Mouse (Mus musculus) urinary bladder, postnatal 14 days (tissue): Measurements from ENCODE around the gene Zfp975.
"Not testable (repeated sequence)": the region's sequence is repeated elsewhere in the genome, so short reads cannot be mapped to it uniquely, and the experiment has no call there.

Experiments
- DNase-seq: peaks from one replicate; pipeline ENCODE4 v3.0.0; 2021; ENCODE audit warnings: low spot score

The Zfp975 gene

DNA sequence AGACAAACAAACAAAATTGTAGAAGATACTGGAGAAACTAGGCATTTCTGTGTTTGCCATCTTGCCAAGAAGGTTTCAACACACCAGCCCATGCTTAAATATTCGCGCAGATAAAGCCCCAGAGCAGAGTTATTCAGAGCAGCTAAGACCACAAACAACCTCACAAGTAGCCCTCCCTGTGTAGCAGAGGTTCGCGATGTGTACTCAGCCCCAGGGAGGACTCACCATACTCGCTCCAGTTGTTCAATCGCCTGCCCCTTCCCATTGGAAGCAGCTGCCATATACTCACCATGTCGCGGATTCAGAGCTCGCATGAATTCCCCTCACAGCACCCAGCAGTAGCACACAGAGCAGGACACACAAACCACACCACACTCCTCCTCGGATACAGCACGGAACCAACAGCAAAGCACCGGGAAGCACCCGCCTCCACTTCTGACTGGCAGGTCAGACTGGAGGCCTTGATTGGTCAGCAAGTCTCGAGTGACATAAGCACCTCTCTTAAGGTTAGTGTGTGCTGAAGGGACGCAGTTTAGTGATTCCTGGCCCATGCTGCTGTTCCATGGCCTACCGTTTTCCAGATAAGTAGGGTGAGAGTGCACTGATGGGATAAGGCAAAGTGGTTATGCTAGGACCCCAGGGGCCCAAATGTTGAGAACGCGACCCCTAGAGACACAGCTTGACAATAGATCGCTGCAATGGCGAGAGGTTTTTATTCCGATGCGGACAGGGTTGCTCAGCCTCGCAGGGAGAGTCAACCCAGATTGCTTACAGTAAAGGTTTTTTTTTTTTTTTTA lies at the start of gene Zfp975:
TSS of gene Zfp975 (minus strand) at position 381 of the 797 bp plus-strand sequence.
- DNase-seq: peak; percentile 87

DNA sequence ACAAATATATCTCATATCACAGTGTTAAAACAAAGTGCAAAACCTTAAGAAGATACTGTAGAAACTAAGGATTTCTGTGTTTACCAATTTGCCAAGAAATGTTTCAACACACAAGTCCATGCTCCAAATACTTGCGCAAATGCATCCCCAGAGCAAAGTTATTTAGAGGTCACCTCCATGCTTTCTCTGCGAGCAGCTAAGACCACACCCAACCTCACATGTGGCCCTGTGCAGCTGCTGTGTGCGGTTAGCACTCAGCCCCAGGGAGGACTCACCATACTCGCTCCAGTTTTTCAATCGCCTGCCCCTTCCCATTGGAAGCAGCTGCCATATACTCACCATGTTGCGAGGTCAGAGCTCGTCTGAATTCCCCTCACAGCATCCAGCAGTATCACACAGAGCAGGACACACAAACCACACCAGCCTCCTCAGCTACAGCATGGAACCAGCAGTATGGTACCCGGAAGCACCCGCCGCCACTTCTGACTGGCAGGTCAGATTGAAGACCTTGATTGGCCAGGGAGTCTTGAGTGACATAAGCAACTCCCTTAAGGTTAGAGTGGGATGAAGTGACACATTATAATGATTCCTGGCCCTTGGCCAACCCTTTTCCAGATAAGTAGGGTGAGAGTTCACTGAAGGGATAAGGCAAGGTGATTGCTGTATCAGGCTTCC lies 46.1 kb upstream of the Zfp975 start:
- no peak for DNase-seq

DNA sequence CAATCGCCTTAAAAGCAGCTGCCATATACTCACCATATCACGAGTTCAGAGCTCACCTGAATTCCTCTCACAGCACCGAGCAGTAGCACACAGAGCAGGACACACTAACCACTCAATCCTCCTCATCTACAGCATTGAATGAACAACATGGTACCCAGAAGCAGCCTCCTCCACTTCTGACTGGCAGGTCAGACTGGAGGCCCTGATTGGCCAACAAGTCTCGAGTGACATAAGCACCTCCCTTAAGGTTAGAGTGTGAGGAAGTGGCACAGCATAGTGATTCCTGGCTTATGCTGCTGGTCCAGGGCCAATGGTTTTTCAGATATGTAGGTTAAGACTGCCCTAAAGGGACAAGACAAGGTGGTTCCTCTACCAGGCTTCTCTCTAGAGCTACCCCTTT lies 34.4 kb upstream of the Zfp975 start, which contains the start of gene Gm17067:
TSS of gene Gm17067 (minus strand) at position 101 of the 400 bp plus-strand sequence.
- not testable (repeated sequence) for DNase-seq

DNA sequence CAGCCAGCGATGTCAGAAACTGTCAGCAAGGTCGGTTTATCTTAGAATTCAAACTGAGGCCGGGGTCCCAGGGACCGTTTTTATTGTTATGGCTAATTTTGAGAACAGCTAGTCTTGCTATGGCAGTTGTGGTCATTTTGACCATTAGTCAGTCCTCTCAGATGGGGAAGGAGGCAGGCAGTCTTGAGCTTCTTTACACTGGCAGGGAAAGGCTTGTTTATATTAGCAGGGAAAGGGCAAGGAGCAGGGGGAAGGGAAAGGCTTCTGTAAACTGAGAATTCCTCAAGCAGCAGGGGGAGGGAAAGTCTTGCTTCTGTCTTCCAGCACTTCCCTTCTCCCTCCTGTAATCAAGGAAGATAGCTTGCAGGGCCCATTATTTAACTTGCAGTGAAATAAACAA lies 709 bp upstream of the Zfp975 start:
- DNase-seq: not testable (repeated sequence)

DNA sequence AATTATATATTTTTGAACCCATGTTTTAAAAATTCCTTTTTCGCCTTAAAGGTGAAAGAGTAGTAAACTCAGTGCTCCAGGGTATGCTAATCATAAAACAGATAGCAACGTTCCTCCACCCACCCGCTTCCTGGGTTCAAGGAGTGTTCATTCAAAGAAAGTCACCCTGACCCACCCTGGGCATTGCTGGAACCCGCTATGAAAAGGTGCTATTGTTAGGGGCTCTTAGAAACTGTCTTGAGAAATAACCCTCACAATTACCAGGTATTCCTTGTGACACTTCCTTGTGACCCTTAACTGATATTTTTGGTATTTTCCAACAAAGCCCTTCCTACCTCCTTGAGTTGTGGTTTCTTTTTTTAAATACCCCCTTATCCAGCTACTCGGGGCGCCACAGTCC lies 12.5 kb downstream of the Zfp975 start:
- not testable (repeated sequence) for DNase-seq

DNA sequence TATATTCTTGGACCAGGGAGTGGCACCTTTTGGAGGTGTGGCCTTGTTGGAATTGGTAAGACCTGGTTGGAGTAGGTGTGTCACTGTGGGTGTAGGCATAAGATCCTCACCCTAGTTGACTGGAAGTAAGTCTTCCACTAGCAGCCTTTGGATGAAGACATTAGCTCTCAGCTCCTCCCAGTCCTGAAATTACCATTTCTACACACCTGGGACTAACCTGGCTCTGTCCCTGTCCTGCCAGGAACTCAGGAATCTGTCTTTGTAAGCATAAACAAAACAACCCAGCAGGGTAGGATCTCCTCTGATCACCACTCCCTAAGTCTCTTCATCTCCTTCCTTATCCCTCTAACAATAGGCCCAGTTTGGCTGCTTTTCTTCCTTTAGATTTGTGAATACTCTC lies 12.9 kb downstream of the Zfp975 start:
- not testable (repeated sequence) for DNase-seq

DNA sequence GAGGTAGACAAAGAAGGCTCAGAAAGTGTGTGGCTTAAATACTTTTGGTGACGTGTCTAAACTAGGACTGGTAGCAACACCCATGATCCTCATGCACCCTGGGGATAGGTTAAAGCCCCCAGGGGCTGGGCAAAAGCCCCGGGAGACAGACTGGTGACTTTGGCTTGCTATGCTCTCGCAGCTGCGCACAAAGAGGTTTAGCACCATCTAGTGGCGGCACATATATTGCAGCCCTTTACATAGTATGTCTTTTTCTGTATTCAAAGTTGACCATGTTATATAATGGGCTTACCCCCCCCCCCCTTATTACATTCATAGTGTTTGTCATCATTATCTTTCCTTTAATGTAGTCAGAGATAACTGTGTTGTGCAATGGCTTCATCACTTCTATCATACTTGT lies 32.4 kb downstream of the Zfp975 start:
- DNase-seq: not testable (repeated sequence)

DNA sequence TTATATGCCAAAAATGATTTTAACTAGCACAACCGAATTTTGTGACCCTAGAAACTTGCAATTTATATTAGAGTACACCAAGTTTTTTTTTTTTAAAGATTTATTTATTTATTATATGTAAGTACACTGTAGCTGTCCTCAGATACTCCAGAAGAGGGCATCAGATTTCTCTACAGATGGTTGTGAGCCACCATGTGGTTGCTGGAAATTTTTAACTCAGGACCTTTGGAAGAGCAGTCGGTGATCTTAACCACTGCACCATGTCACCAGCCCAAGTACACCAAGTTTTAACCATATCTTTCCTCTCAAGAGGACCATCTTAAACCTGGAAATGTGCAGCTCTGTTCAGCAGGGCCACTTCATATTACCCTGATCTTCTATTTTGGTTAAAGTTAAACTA lies 37.3 kb downstream of the Zfp975 start:
- DNase-seq: not testable (repeated sequence)

DNA sequence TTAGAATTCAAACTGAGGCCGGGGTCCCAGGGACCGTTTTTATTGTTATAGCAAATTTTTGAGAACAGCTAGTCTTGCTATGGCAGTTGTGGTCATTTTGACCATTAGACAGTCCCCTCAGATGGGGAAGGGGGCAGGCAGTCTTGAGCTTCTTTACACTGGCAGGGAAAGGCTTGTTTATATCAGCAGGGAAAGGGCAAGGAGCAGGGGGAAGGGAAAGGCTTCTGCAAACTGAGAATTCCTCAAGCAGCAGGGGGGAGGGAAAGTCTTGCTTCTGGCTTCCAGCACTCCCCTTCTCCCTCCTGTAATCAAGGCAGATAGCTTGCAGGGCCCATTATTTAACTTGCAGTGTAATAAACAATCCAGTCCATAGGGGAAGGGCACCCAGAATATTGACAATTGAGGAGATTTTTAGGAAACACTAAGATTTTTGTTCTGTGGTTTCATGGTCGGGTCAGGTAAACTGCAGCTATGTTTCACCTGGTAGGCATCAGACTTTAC lies 49.4 kb downstream of the Zfp975 start:
- DNase-seq: not testable (repeated sequence)

DNA sequence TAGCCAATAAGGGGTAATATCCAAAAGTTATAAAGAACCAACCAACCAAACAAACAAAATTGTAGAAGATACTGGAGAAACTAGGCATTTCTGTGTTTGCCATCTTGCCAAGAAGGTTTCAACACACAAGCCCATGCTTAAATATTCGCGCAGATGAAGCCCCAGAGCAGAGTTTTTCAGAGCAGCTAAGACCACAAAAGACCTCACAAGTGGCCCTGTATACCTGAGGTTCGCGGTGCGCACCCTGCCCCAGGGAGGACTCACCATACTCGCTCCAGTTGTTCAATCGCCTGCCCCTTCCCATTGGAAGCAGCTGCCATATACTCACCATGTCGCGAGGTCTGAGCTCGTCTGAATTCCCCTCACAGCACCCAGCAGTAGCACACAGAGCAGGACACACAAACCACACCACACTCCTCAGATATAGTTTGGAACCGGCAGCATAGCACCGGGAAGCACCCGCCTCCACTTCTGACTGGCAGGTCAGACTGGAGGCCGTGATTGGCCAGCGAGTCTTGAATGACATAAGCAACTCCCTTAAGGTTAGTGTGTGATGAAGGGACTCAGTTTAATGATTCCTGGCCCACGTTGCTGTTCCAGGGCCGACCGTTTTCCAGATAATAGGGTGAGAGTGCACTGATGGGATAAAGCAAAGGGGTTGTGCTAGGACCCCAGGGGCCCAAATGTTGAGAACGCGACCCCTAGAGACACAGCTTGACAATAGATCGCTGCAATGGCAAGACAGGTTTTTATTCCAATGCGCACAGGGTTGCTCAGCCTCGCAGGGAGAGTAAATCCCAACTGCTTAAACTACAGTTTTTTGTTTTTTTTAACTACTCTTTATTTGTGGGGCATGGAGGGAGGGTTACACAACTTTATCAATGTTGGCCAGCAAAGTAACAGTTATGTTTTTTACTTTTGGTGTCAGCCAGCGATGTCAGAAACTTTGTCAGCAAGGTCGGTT lies 50.1 kb downstream of the Zfp975 start, which contains the start of gene Zfp976:
TSS of gene Zfp976 (minus strand) at position 437 of the 964 bp plus-strand sequence.
- DNase-seq: peak; percentile 76

DNA sequence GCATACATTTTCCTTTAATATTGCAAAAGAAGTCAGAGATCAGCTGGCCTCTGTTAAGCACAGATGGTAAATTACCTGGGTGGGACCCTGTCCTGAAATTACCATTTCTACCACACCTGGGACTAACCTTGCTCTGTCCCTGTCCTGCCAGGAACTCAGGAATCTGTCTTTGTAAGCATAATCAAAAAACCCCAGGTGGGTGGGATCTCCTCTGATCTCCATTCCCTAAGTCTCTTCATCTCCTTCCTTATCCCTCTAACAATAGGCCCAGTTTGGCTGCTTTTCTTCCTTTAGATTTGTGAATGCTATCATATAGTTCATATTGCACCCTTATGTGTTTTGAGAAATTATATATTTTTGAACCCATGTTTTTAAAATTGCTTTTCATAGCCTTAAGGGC lies 61.5 kb downstream of the Zfp975 start:
- DNase-seq: not testable (repeated sequence)
